Mouse (Mus musculus) right cerebral cortex, postnatal 14 days (tissue): ENCODE measurements around the gene 3425401B19Rik.

Experiments used
- DNase-seq: peaks from one replicate; pipeline ENCODE4 v3.0.0; 2022

Gene 3425401B19Rik

GRCm38 (mm10) chr14:32685124-32685826 is at the start of gene 3425401B19Rik:
TSS of gene 3425401B19Rik (minus strand) at chr14:32685293.
- no peak for DNase-seq

- DNase-seq: no peak
Measured at GRCm38 (mm10) chr14:32732961-32733360, 47.9 kb upstream of the 3425401B19Rik start.

- DNase-seq: no peak
Measured at GRCm38 (mm10) chr14:32726864-32727263, 41.8 kb upstream of the 3425401B19Rik start.

- DNase-seq: no peak
Measured at GRCm38 (mm10) chr14:32721461-32721860, 36.4 kb upstream of the 3425401B19Rik start.

GRCm38 (mm10) chr14:32716763-32717439 is 31.8 kb upstream of the 3425401B19Rik start:
- DNase-seq: no peak

- DNase-seq: no peak
Measured at GRCm38 (mm10) chr14:32715489-32715888, 30.4 kb upstream of the 3425401B19Rik start.

- DNase-seq: no peak
Measured at GRCm38 (mm10) chr14:32715076-32715475, 30.0 kb upstream of the 3425401B19Rik start.

- no peak for DNase-seq
Measured at GRCm38 (mm10) chr14:32709861-32710260, 24.8 kb upstream of the 3425401B19Rik start.

GRCm38 (mm10) chr14:32708756-32709155 is 23.7 kb upstream of the 3425401B19Rik start:
- DNase-seq: no peak

- no peak for DNase-seq
Measured at GRCm38 (mm10) chr14:32707938-32708337, 22.8 kb upstream of the 3425401B19Rik start.

GRCm38 (mm10) chr14:32700972-32701371 is 15.9 kb upstream of the 3425401B19Rik start:
- DNase-seq: no peak

- no peak for DNase-seq
Measured at GRCm38 (mm10) chr14:32698556-32698955, 13.5 kb upstream of the 3425401B19Rik start.

GRCm38 (mm10) chr14:32697774-32698173 is 12.7 kb upstream of the 3425401B19Rik start:
- DNase-seq: no peak

GRCm38 (mm10) chr14:32696344-32696743 is 11.3 kb upstream of the 3425401B19Rik start:
- no peak for DNase-seq

GRCm38 (mm10) chr14:32695906-32696305 is 10.8 kb upstream of the 3425401B19Rik start:
- DNase-seq: no peak

GRCm38 (mm10) chr14:32684735-32685105 is 373 bp downstream of the 3425401B19Rik start:
- no peak for DNase-seq

- DNase-seq: peak; percentile 21
Measured at GRCm38 (mm10) chr14:32683982-32684734, 935 bp downstream of the 3425401B19Rik start.

GRCm38 (mm10) chr14:32683251-32683838 is 1.7 kb downstream of the 3425401B19Rik start:
- DNase-seq: no peak

- DNase-seq: no peak
Measured at GRCm38 (mm10) chr14:32682536-32682935, 2.6 kb downstream of the 3425401B19Rik start.

- no peak for DNase-seq
Measured at GRCm38 (mm10) chr14:32681603-32682002, 3.5 kb downstream of the 3425401B19Rik start.

GRCm38 (mm10) chr14:32678565-32678964 is 6.5 kb downstream of the 3425401B19Rik start:
- DNase-seq: no peak

- DNase-seq: no peak
Measured at GRCm38 (mm10) chr14:32673178-32673577, 11.9 kb downstream of the 3425401B19Rik start.

GRCm38 (mm10) chr14:32663099-32663498 is 22.0 kb downstream of the 3425401B19Rik start:
- DNase-seq: no peak
